Mouse (Mus musculus): ENCODE measurements around the gene Hmg20b.

Hmg20b gene

DNA sequence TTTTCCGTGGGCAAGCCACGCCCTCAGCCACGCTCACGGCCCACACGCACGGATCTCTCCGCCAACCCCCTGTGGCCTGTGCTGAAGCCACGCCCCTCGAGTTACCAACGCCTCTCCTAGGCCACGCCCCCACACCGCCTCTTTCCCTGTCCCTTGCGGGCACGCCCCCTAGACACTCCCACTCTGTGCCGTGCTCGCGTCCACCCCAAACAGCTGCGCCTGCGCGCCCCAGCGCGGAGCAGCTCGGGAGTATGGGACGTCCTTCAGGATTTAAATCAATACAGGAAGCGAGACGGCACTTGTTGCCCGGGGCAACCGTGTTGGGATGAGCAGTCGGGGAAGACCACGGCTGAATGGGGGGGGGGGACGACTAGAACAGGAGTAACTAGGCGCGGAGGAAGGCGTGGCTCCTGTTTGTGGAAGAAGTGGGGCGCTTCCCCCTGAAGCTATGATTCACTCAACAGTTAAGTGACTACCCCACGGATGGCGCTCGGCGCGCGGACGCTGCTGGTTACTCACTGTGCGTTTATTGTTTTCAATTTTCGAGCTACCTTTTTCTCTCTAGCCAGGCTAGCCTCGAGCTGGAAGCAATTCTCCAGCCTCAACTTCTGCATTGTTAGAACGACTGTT lies 28.4 kb upstream of the Hmg20b start:
- DNase-seq (ENCODE audit: low spot score in 2 of 2), result peak; percentile 100

DNA sequence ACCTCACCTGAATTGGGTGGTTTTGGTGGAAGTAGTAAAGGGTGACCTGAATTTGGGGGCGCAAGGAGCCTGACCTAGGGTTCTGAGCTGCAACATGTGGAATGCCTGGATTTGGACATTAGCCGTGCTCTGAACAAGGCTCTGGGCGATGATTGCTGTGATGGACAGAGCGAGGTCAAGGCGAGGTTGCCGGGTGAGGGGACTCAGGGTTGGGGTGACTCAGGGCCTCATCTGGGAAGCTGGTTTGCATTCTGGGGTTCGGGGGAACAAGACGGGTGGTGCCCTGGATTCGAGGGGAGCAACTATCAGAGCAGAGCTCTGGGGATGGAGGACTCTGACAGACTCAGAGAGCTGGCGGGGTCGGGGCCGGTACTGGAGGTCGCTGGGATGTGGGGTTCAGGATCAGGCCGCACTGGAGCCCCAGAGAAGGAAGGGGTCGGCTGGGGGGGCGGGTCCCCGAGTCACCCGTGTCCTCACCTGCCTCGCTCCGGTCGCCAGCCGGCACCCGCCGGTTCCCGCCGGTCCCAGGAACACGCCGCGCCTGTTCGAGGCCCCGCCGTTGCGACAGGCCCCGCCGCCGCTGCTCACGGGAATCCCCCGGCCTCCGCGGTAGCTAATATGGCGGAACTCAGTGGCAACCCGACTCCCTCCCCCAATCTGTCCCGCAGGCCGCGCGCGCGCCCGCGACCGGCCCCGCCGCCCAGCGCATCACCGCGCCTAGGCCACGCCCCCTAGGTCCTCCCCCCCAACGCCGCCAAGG lies 27.7 kb upstream of the Hmg20b start, which contains the start of gene Fzr1:
Gene Fzr1, minus strand, starts transcription at position 724 of the 760 bp plus-strand sequence.
- DNase-seq (ENCODE audit: low spot score in 2 of 2), result no peak

DNA sequence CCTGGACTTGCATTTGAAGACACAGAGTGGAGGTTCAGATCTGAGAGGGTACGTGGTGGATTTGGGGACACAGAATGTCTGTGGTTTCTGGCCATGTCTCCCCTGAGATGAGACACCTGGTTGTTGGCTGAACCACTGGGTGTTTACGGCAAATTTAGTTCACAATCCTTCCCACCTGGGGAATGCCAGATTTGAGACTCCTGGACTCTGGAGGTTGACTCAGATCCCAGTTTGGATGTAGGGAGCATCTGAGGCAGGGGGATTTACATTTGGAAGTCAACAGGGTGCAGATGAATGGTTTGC lies 27.0 kb upstream of the Hmg20b start:
- DNase-seq (ENCODE audit: low spot score in 2 of 2), result no peak

DNA sequence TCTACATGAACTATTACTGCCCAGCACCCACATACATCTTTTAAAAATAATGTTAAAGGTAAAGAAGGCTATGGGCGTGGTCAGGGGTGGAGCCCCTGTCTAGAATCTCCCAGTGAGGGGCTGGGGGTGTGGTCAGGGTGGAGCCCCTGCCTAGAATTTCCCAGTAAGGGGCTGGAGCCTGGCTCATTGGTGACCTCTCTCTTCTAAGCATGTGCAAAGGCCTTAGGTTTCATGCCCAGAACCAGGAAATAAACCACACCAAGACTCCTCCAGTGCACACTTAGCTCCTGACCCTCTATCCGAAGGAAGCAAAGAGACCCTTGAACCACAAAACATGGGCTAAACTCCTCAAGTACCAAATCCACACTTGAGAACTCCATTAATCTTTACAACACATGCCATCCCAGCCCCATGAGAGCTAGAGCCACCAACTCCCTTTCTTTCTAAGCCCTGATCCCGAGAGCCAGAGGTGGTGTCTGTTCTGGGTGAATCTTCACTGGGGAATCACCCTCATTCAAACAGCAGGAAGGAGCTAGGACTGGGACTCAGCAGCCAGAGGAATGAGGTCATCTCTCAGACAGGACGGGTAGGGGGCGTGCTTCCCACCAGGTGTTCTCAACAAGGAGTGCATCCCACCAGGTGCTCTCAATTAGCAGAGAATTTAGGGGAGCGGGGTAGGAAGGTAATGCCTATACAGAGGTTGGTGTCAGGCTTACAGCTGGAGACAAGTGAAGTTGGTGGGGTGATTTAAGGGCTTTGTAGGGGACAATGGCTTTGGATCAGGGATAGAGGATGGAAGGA lies 26.5 kb upstream of the Hmg20b start:
- peak; percentile 55 to 76 for DNase-seq (ENCODE audit: low spot score in 2 of 2)

DNA sequence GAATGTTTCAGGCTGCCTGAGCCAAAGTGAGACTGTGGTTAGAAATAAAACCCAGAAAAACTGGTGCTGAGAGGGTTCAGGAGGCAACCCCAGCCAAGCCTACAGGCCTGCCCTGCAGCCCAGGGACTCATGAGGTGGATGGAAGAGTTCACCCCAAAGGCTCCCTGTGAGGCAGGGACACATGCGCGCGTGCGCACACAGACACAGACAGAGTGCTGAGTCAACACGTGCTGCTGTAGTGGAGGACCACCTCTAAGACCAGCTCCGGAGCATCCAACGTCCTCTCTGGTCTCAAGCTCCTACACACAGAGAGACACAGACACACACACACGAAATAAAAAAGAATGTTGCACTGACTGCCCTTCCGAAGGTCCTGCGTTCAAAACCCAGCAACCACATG lies 25.0 kb upstream of the Hmg20b start:
- DNase-seq (ENCODE audit: low spot score in 2 of 2), result no peak

DNA sequence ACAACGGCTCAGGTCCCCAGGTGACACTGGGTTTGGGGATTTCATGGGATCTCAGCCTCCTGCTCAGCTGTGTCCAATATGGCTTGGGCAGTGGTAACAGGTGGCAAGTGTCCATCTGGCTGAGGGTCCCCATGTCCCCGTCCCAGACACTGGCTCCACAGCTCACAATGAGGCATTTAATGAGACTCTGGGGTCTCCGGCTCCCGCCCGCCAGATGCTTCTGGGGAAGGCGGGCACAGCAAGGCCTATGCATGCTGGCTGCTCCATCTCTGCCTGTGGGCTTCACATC lies 16.9 kb upstream of the Hmg20b start:
- no peak for DNase-seq (ENCODE audit: low spot score in 2 of 2)

DNA sequence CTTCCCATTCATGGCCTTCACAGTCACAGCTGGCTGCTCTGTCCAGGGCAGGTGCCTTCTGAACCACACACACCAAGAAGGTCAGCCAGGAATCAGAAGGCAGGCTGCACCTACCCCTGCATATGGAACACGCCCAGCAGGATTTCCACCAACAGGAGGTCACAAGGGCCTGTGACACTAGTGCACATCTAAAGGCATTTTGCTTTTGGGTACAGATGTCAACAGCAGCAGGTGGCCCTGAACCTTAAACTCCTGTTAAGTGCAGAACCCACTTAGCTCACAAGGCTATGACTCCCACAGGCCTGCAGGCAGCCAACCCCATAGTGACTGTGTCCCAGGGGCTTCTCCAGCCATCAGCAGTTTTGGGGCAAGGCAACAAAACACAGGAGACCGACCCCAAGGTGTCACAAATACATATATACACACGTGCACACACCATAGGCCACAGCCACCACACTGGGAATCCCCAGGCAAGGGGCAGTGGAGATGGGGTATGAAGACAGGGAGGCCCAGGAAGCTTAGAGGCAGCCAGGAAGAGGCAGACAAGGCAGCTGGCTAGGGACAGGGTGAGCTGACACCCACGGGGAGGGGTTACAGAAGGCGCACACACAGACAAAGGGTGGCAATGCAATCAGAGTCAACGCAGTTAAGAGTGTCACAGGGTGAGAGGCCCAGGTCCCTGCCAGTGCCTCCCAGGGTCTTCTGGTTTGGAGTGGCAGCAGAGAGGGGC lies 16.4 kb upstream of the Hmg20b start:
- no peak for DNase-seq (ENCODE audit: low spot score in 2 of 2)

DNA sequence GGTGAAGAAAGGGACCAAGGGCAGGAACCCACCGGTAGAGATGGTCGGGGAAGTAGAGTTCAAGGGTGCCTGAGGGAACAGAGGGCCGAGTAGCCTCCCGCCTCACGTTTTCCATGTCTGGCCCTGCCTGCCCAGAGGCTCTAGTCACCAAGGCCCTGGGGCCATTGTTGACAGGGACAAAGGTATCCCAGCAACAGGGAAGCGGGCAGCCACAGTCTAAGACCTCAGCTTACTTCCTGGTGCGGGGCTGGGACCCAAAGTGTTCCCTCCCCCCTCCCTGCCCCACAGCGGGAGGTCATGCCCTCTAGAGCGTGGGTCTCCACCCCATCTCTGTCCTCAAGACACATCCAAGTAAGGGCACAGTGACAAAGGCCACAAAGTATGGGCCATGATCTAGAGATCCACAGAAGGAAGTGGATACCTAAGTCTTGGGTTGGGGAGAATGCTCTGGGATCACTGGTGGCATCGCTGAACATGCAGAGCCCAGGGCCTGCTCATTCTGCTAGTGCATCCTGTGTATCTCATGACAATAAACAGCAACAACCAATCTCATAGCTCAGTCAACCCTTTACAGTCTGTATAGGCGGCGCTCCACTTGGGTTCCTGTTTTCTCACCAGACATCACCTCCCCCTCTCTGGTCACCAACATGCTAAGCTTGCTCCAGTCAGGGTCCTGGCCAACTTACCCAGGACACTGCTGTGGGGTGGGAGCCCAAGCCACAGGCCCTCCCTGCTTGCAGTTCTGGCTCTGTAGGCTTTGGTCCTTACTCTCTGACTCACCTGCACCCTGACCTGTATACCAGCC lies 15.6 kb upstream of the Hmg20b start, which contains the start of gene 4930404N11Rik:
Gene 4930404N11Rik, minus strand, starts transcription at position 145 of the 805 bp plus-strand sequence.
- DNase-seq (ENCODE audit: low spot score in 2 of 2), result no peak

DNA sequence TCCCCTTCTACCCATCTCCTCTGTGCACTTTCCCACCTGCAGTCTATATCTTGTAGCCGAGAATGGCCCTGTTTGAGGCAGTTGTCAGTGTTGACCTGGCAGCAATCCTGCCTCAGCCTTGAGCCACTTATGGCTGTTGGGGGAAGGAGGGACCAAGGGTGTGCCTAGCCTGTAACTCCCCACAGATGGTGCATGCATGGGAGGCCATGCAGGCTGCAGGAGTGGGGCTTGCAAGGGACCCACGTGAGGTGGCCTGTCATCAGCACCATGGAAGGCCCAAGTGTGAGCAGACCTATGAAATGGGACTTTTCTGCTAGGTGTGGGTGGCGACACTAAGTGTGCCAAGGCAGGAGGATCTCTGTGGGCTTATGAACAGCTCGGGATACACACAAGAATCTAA lies 14.8 kb upstream of the Hmg20b start:
- no peak for DNase-seq (ENCODE audit: low spot score in 2 of 2)

DNA sequence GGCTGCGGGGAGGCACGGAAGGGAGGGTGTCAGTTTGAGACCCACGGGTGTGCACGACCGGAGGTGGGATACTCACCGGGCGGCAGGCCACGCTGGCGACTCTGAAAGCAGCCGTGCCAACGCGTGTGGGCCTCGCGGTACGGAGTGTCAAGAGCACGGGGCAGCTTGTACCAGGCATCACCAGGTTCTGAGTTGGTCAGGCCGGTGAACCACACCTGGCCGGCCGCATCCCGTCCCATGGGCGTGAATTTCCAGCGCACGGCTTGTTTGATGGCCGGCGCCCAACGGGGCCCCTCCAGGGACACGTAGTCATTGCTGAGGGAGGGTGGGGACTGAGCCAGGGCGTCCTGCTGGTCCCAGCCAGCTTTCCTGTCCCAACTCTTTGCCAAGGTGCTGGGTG lies 14.4 kb upstream of the Hmg20b start:
- DNase-seq (ENCODE audit: low spot score in 2 of 2), result no peak

DNA sequence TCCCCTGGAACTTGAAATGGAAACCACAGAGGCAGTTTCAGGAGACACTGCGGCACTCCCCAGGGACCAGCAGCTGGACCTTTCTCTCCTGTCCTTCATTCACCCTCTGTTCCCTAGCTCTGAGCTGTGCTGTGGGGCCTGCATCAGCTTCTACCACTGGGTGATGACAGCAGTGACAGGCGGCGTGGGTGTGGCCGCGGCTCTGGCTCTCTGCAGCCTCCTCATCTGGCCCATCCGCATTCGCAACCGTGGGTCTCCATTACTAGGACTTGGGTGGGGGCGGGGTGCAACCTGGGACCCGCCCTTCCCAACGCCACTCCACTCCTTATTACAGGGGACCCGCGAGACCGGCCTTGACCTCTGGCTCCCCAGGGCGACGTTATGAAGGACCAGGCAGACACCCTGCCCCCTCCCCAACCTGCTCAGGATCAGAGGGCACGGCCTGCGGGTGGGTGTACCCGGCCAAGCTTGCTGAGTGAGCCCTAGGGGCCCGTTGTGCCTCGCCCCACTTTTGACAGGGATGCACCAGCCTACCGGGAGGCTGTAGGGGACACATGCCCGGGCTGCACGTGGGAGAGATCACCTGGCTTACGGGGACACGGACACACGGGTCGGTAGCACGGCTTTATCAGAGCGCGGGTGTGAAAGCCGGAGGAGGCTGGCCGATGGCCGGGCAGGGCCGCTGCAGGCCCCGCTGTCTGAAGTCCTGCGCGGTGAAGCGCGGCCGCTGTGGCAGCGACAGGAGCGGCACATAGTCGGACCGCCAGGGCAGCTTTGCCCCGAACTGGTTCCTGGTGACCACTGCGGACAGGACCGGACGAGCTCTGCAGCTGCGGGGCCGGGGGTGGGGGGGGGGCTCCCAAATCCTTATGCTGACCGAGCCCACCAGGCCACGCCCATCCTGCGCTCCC lies 13.4 kb upstream of the Hmg20b start:
- no peak for DNase-seq (ENCODE audit: low spot score in 2 of 2)

DNA sequence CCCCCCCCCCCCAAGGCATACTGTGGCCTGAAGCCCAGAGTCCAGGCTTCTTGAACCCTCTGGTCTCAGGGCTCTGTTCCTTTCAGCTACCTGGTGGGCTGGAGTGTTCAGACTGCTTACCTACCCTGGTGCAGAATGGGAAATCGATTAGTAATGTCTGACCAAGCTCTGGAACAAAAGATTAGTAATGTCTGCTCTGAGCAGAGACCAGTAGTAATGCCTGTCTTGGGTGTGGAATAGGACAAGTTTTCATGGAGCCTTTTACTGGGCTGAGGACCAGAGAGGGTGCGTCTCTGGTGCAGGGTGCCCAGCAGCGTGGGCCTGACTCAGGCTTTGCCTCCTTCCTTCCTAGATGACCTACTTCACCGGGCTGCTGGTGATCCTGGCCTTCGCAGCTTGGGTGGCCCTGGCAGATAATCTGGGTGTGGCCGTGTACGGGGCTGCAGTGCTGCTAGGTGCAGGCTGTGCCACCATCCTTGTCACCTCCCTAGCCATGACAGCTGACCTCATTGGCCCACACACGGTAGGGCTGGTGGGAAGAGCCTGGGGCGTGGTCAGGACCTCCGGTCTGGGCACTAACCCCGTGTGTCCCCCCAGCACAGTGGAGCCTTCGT lies 12.2 kb upstream of the Hmg20b start:
- peak; percentile 56 to 77 for DNase-seq (ENCODE audit: low spot score in 2 of 2)

DNA sequence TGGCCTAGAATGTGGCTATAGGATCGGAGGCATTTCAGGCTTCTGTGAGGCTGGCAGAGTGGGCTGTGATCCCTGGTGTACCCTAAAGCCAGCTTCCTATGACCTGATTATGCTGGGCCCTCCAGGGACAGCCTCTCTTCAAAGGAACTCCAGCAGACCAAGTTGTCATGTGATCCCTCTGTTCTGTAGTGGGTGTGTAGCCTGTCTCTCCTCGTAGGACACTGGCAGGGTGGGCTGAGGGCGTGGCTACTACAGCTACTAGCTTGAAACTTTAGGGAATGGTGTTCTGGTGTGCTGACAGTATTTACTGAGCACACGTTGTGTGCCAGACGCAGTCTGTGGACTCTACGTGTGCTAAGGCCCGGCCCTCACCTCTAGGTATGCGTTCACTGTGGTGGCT lies 10.4 kb upstream of the Hmg20b start:
- DNase-seq (ENCODE audit: low spot score in 2 of 2), result no peak

DNA sequence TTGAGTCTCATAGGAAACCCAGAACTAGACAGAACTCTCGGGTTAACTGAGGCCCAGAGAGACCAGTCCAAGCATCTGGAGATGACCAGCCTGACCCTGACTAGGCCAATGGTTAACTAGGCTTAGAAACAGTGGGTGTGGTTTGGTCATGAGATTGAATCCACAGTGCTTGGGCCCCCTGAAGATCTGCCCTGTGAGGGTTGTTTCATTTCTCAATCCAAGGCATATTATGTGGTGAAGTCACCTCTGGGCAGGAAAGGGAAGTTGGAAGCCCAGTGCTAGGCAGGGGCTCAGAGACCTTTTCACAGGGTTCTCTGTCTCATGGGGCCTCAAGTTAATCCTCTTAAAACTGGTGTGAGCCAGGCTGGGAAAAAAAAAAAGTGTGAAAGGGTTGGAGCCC lies 8.6 kb upstream of the Hmg20b start:
- DNase-seq (ENCODE audit: low spot score in 2 of 2), result no peak

DNA sequence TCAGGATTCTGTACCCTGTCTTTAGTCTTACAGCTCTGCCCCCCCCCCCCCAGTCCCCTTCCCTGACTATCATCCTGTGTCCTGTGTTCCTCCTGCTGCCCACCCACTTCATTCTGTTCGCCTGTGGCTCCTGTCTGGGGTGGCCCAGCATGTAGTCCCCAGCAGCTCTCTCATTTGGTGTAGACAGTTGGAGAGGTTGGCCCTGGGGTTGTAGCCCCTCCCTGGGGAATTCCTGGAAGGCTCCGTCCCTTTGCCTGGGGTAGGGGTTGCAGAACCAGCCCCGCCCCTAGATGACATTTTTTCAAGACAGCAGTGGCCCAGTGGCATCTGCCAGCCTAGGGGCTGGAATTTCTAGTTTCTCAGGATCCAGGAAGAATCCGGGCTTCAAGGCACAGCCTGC lies 7.9 kb upstream of the Hmg20b start:
- no peak for DNase-seq (ENCODE audit: low spot score in 2 of 2)

DNA sequence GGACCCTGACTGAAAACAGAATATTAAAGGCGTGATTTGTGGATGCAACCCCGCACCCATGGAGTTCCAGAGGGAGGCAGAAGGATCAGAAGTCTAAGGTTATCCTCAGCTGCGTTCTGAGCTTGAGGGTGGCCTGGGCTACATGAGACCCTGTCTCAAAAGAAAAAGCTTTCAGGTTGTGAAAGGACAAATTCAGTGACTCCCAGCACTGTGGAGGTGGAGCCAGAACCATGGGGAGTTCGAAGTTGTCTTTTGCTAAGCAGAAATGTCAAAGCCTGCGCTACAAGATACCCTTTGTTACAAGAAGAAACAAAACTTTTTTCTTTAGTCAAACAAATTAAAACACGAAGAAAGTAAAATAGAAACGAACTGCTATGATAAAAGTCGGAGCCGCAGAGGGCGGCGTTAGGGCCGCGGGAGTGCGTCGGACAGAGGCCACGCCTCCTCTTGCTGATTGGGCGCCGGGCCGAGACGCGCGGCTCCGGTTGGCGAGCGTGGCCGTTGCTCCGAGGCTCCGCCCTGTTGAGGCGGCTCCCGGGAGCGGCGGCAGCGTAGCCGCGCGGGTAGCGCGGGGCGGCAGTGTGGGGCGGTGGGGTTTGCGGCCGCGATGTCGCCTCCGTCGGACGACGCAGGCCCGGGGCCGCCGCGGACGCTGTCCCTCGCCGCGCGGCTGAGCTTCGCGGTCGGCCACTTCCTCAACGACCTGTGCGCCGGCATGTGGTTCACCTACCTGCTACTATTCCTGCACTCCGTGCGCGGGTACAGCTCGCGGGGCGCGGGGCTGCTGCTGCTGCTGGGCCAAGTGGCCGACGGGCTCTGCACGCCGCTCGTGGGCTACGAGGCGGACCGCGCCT lies 6.9 kb upstream of the Hmg20b start, which contains the start of gene Mfsd12:
Gene Mfsd12, plus strand, starts transcription at position 501 of the 854 bp plus-strand sequence.
- DNase-seq (ENCODE audit: low spot score in 2 of 2), result peak; percentile 91 to 92

DNA sequence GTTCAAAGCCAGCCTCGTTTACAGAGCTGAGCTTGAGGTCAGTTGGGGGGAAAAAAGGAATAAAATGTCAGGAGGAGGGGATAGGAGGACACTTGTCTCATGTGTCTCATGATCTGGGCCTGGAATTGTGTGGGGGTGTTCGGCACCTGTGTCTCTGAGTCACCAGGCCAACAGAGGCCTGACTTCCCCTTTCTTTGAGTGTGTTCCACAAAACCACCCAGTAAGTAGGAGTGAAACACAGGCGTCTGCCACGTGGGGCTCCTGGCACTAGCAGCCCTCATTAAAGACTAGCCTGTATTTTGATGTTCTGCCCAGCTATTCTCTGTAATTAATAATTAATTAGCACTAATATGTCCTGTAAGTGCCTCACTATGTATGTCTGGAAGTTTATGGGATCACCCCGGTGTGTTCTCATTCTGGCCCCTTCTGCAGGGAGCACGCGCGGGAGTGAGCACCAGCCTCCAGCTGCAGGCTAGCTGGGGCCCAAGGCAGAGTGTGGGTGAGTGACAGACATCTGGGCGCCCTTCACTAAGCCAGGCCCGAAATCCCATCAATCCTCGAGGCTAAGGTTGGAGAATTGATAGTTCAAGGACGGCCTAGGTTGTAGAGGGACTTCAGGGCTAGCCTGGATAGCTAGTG lies 6.2 kb upstream of the Hmg20b start:
- DNase-seq (ENCODE audit: low spot score in 2 of 2), result peak; percentile 68 to 73

DNA sequence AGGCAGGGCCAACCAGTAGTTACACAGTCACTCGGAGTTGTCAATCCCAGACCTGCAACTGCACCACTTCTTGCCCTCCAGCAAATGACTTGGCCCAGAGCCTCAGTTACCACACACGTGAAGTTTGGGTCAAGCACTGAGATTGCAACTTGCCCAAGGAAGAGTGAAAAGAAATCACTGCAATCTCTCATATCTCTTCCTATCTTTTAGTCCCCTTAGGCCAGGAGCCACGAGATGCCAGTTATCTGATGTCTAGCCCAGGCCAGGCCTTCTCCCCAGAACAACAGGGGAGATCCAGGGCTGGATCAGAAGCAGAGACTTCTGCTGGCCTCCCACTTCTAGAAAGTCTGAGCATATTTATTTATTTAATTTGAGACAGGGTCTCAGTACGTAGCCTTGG lies 5.3 kb upstream of the Hmg20b start:
- DNase-seq (ENCODE audit: low spot score in 2 of 2), result no peak
